Mouse (Mus musculus): ENCODE measurements around the gene Tedc1. TPM values are rescaled to one million over a fixed set of nuclear protein-coding genes. Genes with fewer than 3 reads are reported as not detected.

Gene Tedc1
- total and polyA plus RNA-seq, 2 experiments: 0.09 to 0.15 TPM

DNA sequence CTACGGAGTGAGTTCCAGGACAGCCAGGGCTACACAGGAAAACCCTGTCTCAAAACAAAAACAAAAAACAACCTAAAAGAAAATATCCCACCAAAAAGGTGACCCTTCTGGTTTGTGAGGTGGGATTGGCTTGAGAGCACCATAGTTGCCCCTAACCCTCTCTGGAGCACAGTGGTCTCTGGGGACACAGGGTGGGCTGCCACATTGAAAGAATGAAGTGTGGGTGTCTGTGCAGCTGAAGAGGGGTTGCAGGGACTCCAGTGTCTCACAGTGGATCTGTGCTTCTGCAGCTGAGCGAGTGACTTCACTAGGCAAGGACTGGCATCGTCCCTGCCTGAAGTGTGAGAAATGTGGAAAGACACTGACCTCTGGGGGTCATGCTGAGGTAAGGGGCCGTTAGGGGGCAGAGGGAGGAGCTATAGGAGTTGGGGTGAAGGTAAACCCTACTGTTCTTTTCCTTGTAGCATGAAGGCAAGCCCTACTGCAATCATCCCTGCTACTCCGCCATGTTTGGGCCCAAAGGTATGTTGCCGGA lies 3.2 kb upstream of the Tedc1 start:
- no peaks in the 10 kb centered on the region for H3K79me2 ChIP-seq (ENCODE audit: control insufficient read depth, insufficient read depth, low read length)
- DNase-seq (ENCODE audit: extremely low read depth, low read depth, low spot score): no peak
- no peak overlapping the region for H3K4me3 ChIP-seq (ENCODE audit: insufficient read depth, low read depth, low read length)
- no peak overlapping the region for H3K9ac ChIP-seq (ENCODE audit: low read depth, low read length)
- peaks cover 9% of the 10 kb centered on the region for H3K4me1 ChIP-seq (ENCODE audit: control insufficient read depth, insufficient read depth, low read length)
- TF ChIP-seq CTCF (IDR thresholded peaks at IDR 0.05; ENCODE audit: low read depth, low read length): no peak
- no peak for TF ChIP-seq POLR2A (IDR thresholded peaks at IDR 0.05; ENCODE audit: extremely low read depth, insufficient read depth, low read length)
- no peaks in the 10 kb centered on the region for H3K36me3 ChIP-seq (ENCODE audit: control insufficient read depth, insufficient read depth, low read length)
- H3K27ac ChIP-seq (replicated peaks; ENCODE audit: insufficient read depth, low read depth, low read length): no peak overlapping the region
- H3K27me3 ChIP-seq (ENCODE audit: control insufficient read depth, insufficient read depth, low read length): no peaks in the 10 kb centered on the region
- 84% methylated on average over 6 of the region's 6 CpGs for WGBS

DNA sequence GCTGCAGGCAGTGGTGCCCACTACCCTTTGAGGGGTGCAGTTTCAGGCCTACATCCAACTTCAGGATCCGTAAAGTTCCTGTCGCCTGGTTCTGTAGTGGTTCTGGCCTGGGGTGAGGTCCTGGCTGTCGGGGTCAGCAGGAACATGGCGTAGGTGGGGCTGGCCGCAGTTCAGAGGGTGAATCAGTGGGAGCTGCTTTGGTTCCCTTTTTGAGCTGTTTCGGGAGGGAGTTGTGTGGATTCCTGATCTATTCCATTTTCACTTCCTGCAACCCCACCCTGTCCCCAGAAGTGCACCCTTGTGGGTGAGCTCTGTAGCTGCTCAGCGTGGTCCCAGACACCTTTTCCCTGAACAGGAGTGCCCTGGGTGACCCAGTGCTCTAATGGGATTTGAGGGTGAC lies 2.2 kb upstream of the Tedc1 start:
- Histone ChIP-seq H3K79me2 (ENCODE audit: control insufficient read depth, insufficient read depth, low read length) (no peaks in the 10 kb centered on the region), H3K4me1 (ENCODE audit: control insufficient read depth, insufficient read depth, low read length) (peaks cover 9% of the 10 kb centered on the region), H3K27me3 (ENCODE audit: control insufficient read depth, insufficient read depth, low read length) (no peaks in the 10 kb centered on the region), H3K27ac (replicated peaks; ENCODE audit: insufficient read depth, low read depth, low read length) (no peak overlapping the region), H3K4me3 (ENCODE audit: insufficient read depth, low read depth, low read length) (no peak overlapping the region), H3K36me3 (ENCODE audit: control insufficient read depth, insufficient read depth, low read length) (no peaks in the 10 kb centered on the region), H3K9ac (ENCODE audit: low read depth, low read length) (no peak overlapping the region)
- no peak for TF ChIP-seq CTCF (IDR thresholded peaks at IDR 0.05; ENCODE audit: low read depth, low read length)
- TF ChIP-seq POLR2A (IDR thresholded peaks at IDR 0.05; ENCODE audit: extremely low read depth, insufficient read depth, low read length): no peak
- DNase-seq (ENCODE audit: extremely low read depth, low read depth, low spot score): no peak
- 94% methylated on average over 7 of the region's 7 CpGs for WGBS

GRCm38 (mm10) chr12:113154747-113155075 lies 1.5 kb upstream of the Tedc1 start:
- TF ChIP-seq POLR2A (IDR thresholded peaks at IDR 0.05; ENCODE audit: extremely low read depth, insufficient read depth, low read length) (no peak), CTCF (IDR thresholded peaks at IDR 0.05; ENCODE audit: low read depth, low read length) (no peak)
- WGBS: 84% methylated on average over 6 of the region's 6 CpGs
- Histone ChIP-seq H3K27ac (replicated peaks; ENCODE audit: insufficient read depth, low read depth, low read length) (no peak overlapping the region), H3K9ac (ENCODE audit: low read depth, low read length) (no peak overlapping the region), H3K36me3 (ENCODE audit: control insufficient read depth, insufficient read depth, low read length) (no peaks in the 10 kb centered on the region), H3K79me2 (ENCODE audit: control insufficient read depth, insufficient read depth, low read length) (no peaks in the 10 kb centered on the region), H3K4me1 (ENCODE audit: control insufficient read depth, insufficient read depth, low read length) (peaks cover 9% of the 10 kb centered on the region), H3K27me3 (ENCODE audit: control insufficient read depth, insufficient read depth, low read length) (no peaks in the 10 kb centered on the region), H3K4me3 (ENCODE audit: insufficient read depth, low read depth, low read length) (no peak overlapping the region; the same call in 1 of the 2 replicates)
- DNase-seq (ENCODE audit: extremely low read depth, low read depth, low spot score): no peak

DNA sequence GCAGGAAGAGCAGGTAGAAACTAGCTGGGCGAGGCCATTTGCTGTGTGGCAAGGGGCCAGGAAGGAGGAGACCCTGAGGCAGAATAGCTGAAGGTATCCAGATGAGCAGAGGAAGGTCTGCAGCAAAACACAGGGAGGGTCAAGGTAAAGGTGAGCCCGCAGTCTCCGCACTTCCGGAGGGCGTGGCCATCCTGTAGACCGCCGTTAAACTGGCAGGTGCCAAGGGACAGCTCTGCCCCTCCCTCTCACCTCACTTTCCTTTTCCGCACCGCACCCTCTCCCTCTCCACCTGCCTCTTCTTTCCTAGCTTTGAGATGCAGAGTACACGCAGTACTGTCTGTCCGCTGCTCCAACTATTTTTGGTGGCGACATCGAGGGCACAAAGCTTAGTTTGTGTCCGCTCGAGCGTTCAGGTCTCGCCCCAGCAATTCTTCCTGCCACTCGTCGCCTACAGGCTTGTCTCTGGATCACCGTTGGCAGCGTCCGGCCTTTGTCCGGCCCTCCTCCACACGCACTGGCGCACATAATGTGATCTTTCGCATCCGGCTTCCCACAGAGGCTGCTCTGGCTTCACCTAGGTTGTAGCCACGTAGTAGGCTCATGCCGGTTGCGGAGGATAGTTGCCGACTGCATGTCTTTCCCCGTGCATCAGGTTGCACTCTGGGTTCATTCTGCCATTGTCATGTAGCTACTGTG lies 997 bp upstream of the Tedc1 start:
- TF ChIP-seq POLR2A (IDR thresholded peaks at IDR 0.05; ENCODE audit: extremely low read depth, insufficient read depth, low read length) (no peak), CTCF (IDR thresholded peaks at IDR 0.05; ENCODE audit: low read depth, low read length) (no peak)
- Histone ChIP-seq H3K4me1 (ENCODE audit: control insufficient read depth, insufficient read depth, low read length) (peaks cover 9% of the 10 kb centered on the region), H3K4me3 (ENCODE audit: insufficient read depth, low read depth, low read length) (peak overlapping the region; percentile 36), H3K36me3 (ENCODE audit: control insufficient read depth, insufficient read depth, low read length) (no peaks in the 10 kb centered on the region), H3K79me2 (ENCODE audit: control insufficient read depth, insufficient read depth, low read length) (no peaks in the 10 kb centered on the region), H3K27me3 (ENCODE audit: control insufficient read depth, insufficient read depth, low read length) (no peaks in the 10 kb centered on the region), H3K27ac (replicated peaks; ENCODE audit: insufficient read depth, low read depth, low read length) (peak overlapping the region; percentile 16), H3K9ac (ENCODE audit: low read depth, low read length) (peak overlapping the region; percentile 17)
- WGBS: 3% methylated on average over 32 of the region's 32 CpGs
- peak; percentile 42 for DNase-seq (ENCODE audit: extremely low read depth, low read depth, low spot score)

DNA sequence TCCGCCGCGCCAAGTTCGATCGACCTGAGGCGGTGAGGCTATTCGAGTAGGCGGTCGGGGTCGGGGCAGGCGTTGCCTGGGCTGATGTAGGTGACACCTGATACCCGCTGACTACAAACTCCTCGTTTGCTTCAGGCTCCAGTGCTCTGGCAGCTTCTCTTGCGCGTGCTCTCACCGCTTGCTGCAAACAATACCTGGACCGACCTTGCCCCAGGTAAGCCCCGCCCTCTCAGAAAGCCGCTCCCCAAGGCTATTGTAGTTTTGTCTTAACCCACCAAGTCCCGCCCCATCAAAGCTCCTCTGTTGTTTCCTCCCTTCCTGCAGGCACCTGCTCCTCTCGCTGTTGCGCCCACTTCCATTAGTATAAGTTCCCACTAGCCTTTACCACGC lies 314 bp downstream of the Tedc1 start:
- H3K79me2 ChIP-seq (ENCODE audit: control insufficient read depth, insufficient read depth, low read length): no peaks in the 10 kb centered on the region
- TF ChIP-seq POLR2A (IDR thresholded peaks at IDR 0.05; ENCODE audit: extremely low read depth, insufficient read depth, low read length) (no peak), CTCF (IDR thresholded peaks at IDR 0.05; ENCODE audit: low read depth, low read length) (no peak)
- H3K4me1 ChIP-seq (ENCODE audit: control insufficient read depth, insufficient read depth, low read length): peaks cover under 1% of the 10 kb centered on the region; the same call in 1 of the 2 replicates
- no peak for DNase-seq (ENCODE audit: extremely low read depth, low read depth, low spot score)
- H3K36me3 ChIP-seq (ENCODE audit: control insufficient read depth, insufficient read depth, low read length): no peaks in the 10 kb centered on the region
- no peak overlapping the region for H3K27ac ChIP-seq (replicated peaks; ENCODE audit: insufficient read depth, low read depth, low read length)
- WGBS: 5% methylated on average over 23 of the region's 23 CpGs
- peak overlapping the region; percentile 55 for H3K9ac ChIP-seq (ENCODE audit: low read depth, low read length)
- peak overlapping the region; percentile 64 for H3K4me3 ChIP-seq (ENCODE audit: insufficient read depth, low read depth, low read length)
- no peaks in the 10 kb centered on the region for H3K27me3 ChIP-seq (ENCODE audit: control insufficient read depth, insufficient read depth, low read length)

DNA sequence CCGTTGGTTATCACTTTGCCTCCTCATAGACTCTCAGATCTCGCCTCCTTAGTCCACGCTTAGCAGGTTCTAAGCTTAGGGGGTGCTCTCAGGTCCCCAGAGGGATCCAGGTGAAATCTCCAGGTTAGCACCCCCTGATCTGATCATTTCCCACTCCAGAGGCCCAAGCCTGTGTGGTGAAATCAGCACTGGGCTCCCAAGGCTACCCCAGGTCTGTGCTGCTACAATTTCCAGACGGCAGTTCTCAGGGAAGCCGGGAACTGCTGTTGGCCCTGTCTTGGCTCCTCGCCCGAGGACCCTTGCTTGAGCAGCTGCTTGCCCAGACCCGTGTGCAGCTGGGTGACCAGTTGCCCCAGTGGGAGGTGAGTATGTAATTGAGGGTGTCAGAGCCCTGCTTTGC lies 781 bp downstream of the Tedc1 start:
- H3K4me3 ChIP-seq (ENCODE audit: insufficient read depth, low read depth, low read length): no peak overlapping the region
- H3K27ac ChIP-seq (replicated peaks; ENCODE audit: insufficient read depth, low read depth, low read length): no peak overlapping the region

More for the DNA sequence above, 781 bp downstream of the Tedc1 start:
- H3K36me3 ChIP-seq (ENCODE audit: control insufficient read depth, insufficient read depth, low read length): no peaks in the 10 kb centered on the region
- H3K9ac ChIP-seq (ENCODE audit: low read depth, low read length): no peak overlapping the region
- WGBS: 58% methylated on average over 8 of the region's 8 CpGs
- no peak for TF ChIP-seq POLR2A (IDR thresholded peaks at IDR 0.05; ENCODE audit: extremely low read depth, insufficient read depth, low read length)
- no peak for TF ChIP-seq CTCF (IDR thresholded peaks at IDR 0.05; ENCODE audit: low read depth, low read length)
- DNase-seq (ENCODE audit: extremely low read depth, low read depth, low spot score): no peak
- no peaks in the 10 kb centered on the region; the same call in 1 of the 2 replicates for H3K4me1 ChIP-seq (ENCODE audit: control insufficient read depth, insufficient read depth, low read length)
- H3K79me2 ChIP-seq (ENCODE audit: control insufficient read depth, insufficient read depth, low read length): no peaks in the 10 kb centered on the region
- H3K27me3 ChIP-seq (ENCODE audit: control insufficient read depth, insufficient read depth, low read length): no peaks in the 10 kb centered on the region

All from liver, adult 2 months (tissue).